Mouse (Mus musculus) embryonic facial prominence, embryonic 15.5 days (tissue): ENCODE measurements around the gene Gm7980. TPM values are rescaled to one million over a fixed set of nuclear protein-coding genes. Genes with fewer than 3 reads are reported as not detected.
"Not testable (repeated sequence)": the region's sequence is repeated elsewhere in the genome, so short reads cannot be mapped to it uniquely, and the experiment has no call there.

Experiments
- ATAC-seq: fragments of 200-750 bp; cut with Nextera tagmentation; 2 replicates; pipeline ENCODE4 v1.8.0; 2017; ENCODE audit warnings: low read depth, moderate TSS enrichment; ENCODE audit not compliant: insufficient number of reproducible peaks, low FRiP score, low TSS enrichment
- H3K27ac ChIP-seq: fragments of 300-500 bp; sonication (generic); replicated peaks from 2 replicates; pipeline ENCODE4 v1.5.1; 2015; ENCODE audit warnings: mild to moderate bottlenecking, inconsistent platforms
- H3K27me3 ChIP-seq: fragments of 300-500 bp; sonication (generic); 2 replicates; pipeline ENCODE4 v1.6.1; 2015; ENCODE audit warnings: inconsistent platforms
- H3K36me3 ChIP-seq: fragments of 300-500 bp; sonication (generic); 2 replicates; pipeline ENCODE4 v1.6.1; 2015; ENCODE audit warnings: mild to moderate bottlenecking, inconsistent platforms
- H3K4me1 ChIP-seq: fragments of 300-500 bp; sonication (generic); 2 replicates; pipeline ENCODE4 v1.6.1; 2015; ENCODE audit warnings: inconsistent platforms
- H3K4me2 ChIP-seq: fragments of 300-500 bp; sonication (generic); replicated peaks from 2 replicates; pipeline ENCODE4 v1.6.1; 2015; ENCODE audit warnings: mild to moderate bottlenecking, inconsistent platforms
- H3K4me3 ChIP-seq: fragments of 300-500 bp; sonication (generic); replicated peaks from 2 replicates; pipeline ENCODE4 v1.5.1; 2015; ENCODE audit warnings: mild to moderate bottlenecking, inconsistent platforms
- H3K9ac ChIP-seq: fragments of 300-500 bp; sonication (generic); 2 replicates; pipeline ENCODE4 v1.6.1; 2015; ENCODE audit warnings: inconsistent platforms
- H3K9me3 ChIP-seq: fragments of 300-500 bp; sonication (generic); replicated peaks from 2 replicates; pipeline ENCODE4 v1.6.1; 2016; ENCODE audit warnings: inconsistent platforms
- WGBS: fragments of 180-500 bp; shearing (Covaris S2); methylation state at CpG from one replicate; pipeline ENCODE4 v1.1.7; 2015; 5-methylcytosine and 5-hydroxymethylcytosine counted together
- polyA plus RNA-seq: library from polyadenylated mRNA; unstranded; fragments of >200 nt; fragmentation: Nextera tagmentation; extraction: Ambion mirVana; gene quantifications from 2 replicates; pipeline ENCODE4 v1.2.1, GENCODE M21; 2015

The Gm7980 gene
- polyA plus RNA-seq = not detected in 2 replicates

DNA sequence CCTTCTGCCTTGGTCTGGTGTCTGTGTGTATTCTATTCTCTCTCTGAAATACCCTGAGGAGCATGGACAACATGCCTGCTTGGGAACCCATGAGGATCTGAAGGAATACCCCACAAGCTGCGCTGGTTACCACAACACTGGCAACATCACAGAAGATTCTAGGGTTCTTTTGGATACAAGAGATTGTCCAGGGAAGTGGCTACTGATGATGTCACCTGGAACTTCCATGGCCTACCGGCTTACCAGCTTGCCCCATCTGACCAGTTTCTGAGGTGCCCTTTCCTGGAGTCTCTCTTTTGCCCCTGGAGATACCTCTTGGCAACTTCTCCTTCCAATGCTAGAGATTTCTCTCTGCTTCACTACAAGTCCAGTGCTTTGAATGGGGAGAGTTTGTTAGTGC, at the start of gene Gm7980:
TSS of gene Gm7980 (minus strand) at position 101 of the 400 bp plus-strand sequence.
- H3K27me3 ChIP-seq, H3K9ac ChIP-seq, ATAC-seq, H3K4me3 ChIP-seq, H3K4me2 ChIP-seq, H3K36me3 ChIP-seq, H3K9me3 ChIP-seq, H3K27ac ChIP-seq, H3K4me1 ChIP-seq: not testable (repeated sequence)
- WGBS = no CpG with 5 or more reads among the region's 2 CpGs

GRCm38 (mm10) chr14:41943695-41944094, 36.6 kb upstream of the Gm7980 start, which contains the start of gene 1700024B05Rik:
Gene 1700024B05Rik, plus strand, starts transcription at chr14:41943995.
- not testable (repeated sequence) for H3K4me3 ChIP-seq, H3K4me2 ChIP-seq, H3K9ac ChIP-seq, H3K27me3 ChIP-seq, H3K36me3 ChIP-seq, H3K4me1 ChIP-seq, H3K27ac ChIP-seq, ATAC-seq, H3K9me3 ChIP-seq
- WGBS = 79% methylated on average over 2 of the region's 2 CpGs

DNA sequence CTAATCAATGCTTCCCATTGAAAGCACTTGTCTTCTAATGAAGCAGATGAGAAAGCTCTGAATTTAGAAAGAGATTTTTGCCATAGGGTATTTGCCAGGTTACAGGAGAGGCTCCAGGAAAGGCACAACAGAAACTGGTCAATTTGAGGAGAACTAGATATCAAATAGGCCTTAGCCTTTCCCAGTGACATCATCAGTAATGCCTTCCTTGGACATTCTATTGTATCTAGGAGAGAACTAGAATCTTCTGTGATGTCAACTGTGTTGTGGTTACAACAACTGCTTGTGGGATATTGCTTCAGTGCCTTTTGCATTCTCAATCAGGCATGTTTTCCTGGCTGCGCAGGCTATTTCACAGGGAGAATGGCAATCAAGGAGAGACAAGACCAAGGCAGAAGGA, 17.6 kb upstream of the Gm7980 start, which contains the start of gene 1700049E17Rik1:
TSS of gene 1700049E17Rik1 (plus strand) at position 301 of the 400 bp plus-strand sequence.
- H3K36me3 ChIP-seq, H3K27ac ChIP-seq, H3K4me2 ChIP-seq, H3K27me3 ChIP-seq, H3K9me3 ChIP-seq, H3K4me1 ChIP-seq, ATAC-seq, H3K9ac ChIP-seq, H3K4me3 ChIP-seq: not testable (repeated sequence)
- WGBS = no CpG with 5 or more reads among the region's 1 CpGs

Other genes starting within 250 kb of the Gm7980 start
- not detected in 2 replicates for gene Gm8068, start 205.4 kb downstream of the Gm7980 start, polyA plus RNA-seq
- gene Gm7929, start 156.7 kb downstream of the Gm7980 start, polyA plus RNA-seq = not detected in 2 replicates
- not detected in 2 replicates for gene Gm47189, start 134.8 kb downstream of the Gm7980 start, polyA plus RNA-seq
- not detected in 2 replicates for gene 1700049E17Rik1, start 17.7 kb upstream of the Gm7980 start, polyA plus RNA-seq
- not detected in 2 replicates for gene 1700024B05Rik, start 36.7 kb upstream of the Gm7980 start, polyA plus RNA-seq
- not detected in 2 replicates for gene Gm6401, start 60.6 kb upstream of the Gm7980 start, polyA plus RNA-seq
- gene Gm3543, start 76.0 kb upstream of the Gm7980 start, polyA plus RNA-seq = 0.76 TPM in 1 of 2 replicates, not detected in the other
- gene Gm7951, start 210.1 kb upstream of the Gm7980 start, polyA plus RNA-seq = not detected in 2 replicates